Mouse (Mus musculus) bone marrow, adult 2 months (tissue): ENCODE measurements at regions not wholly inside any gene's neighbourhood (a gene's known extent, or its start where the extent isn't known, plus 50 kb on each side); places are given as distances from the start of the nearest gene placed in this dataset.

Source experiments
- CTCF ChIP-seq: fragments of 200-500 bp; IDR thresholded peaks from 2 replicates; pipeline ENCODE4 v1.5.1; 2011; ENCODE audit warnings: low read length, control low read depth; ENCODE audit not compliant: control insufficient read depth, insufficient read depth
- POLR2A ChIP-seq: fragments of 200-500 bp; IDR thresholded peaks from 2 replicates; pipeline ENCODE4 v1.6.1; 2011; ENCODE audit warnings: low read depth, mild to moderate bottlenecking, control low read depth, low read length, borderline replicate concordance; ENCODE audit not compliant: control insufficient read depth

DNA sequence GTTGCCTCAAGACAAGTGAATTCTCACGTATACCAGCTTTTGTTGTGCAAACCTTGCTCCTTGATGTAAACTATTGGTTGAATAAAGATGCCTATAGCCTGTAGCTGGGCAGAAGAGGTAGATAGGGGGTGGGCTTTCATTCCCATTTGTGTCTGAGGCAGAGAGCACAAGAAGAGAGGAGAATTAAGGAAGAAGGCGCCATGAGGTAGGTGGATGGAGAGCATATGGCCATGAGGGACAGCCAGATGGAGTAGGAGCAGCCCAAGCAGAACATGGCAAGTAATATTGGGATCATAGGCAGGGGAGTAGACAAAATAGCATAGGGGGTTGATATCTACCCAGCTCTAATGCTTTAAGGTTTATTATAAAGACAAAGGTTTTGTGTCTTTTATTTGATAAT lies 557.3 kb downstream of the Ptprc start:
- no peak for TF ChIP-seq CTCF
- no peak for TF ChIP-seq POLR2A
